Mouse (Mus musculus): ENCODE data around the gene Npas4.

Gene Npas4

GRCm38 (mm10) chr19:4992904-4993303, 2.8 kb upstream of the Npas4 start:
- peak in 1 of 2 experiments; percentile 52 for DNase-seq (ENCODE audit: low spot score in 2 of 2)

GRCm38 (mm10) chr19:4992371-4992770, 2.3 kb upstream of the Npas4 start:
- DNase-seq (ENCODE audit: low spot score in 2 of 2) = no peak

- DNase-seq (ENCODE audit: low spot score in 2 of 2) = no peak
Observed at GRCm38 (mm10) chr19:4990716-4991115, 600 bp upstream of the Npas4 start.

GRCm38 (mm10) chr19:4989434-4990255, 471 bp downstream of the Npas4 start:
- DNase-seq (ENCODE audit: low spot score in 2 of 2) = no peak

- peak; percentile 84 to 97 for DNase-seq (ENCODE audit: low spot score in 2 of 2)
Observed at GRCm38 (mm10) chr19:4989013-4989412, 1.1 kb downstream of the Npas4 start.

- no peak for DNase-seq (ENCODE audit: low spot score in 2 of 2)
Observed at GRCm38 (mm10) chr19:4981767-4982166, 8.3 kb downstream of the Npas4 start.

GRCm38 (mm10) chr19:4968236-4968635, 21.9 kb downstream of the Npas4 start:
- no peak for DNase-seq (ENCODE audit: low spot score in 2 of 2)

GRCm38 (mm10) chr19:4961928-4962601, 28.1 kb downstream of the Npas4 start, which contains the start of gene Mrpl11:
Gene Mrpl11 (plus strand): TSS chr19:4962147.
- peak; percentile 77 to 82 for DNase-seq (ENCODE audit: low spot score in 2 of 2)

GRCm38 (mm10) chr19:4948641-4949040, 41.5 kb downstream of the Npas4 start:
- DNase-seq (ENCODE audit: low spot score in 2 of 2) = peak in 1 of 2 experiments; percentile 59

- no peak for DNase-seq (ENCODE audit: low spot score in 2 of 2)
Observed at GRCm38 (mm10) chr19:4945540-4945939, 44.6 kb downstream of the Npas4 start.

- no peak for DNase-seq (ENCODE audit: low spot score in 2 of 2)
Observed at GRCm38 (mm10) chr19:4943253-4943588, 46.9 kb downstream of the Npas4 start.

- DNase-seq (ENCODE audit: low spot score in 2 of 2) = peak; percentile 74 to 87
Observed at GRCm38 (mm10) chr19:4942551-4943252, 47.4 kb downstream of the Npas4 start, which contains the start of gene Peli3. Gene Peli3 (minus strand): TSS chr19:4943127.

GRCm38 (mm10) chr19:4937444-4938310, 52.4 kb downstream of the Npas4 start:
- DNase-seq (ENCODE audit: low spot score in 2 of 2) = no peak

- DNase-seq (ENCODE audit: low spot score in 2 of 2) = no peak
Observed at GRCm38 (mm10) chr19:4936896-4937295, 53.2 kb downstream of the Npas4 start.
